Mouse (Mus musculus): ENCODE results near the gene Vav2. TPM values are rescaled to one million over a fixed set of nuclear protein-coding genes. Genes with fewer than 3 reads are reported as not detected.

Gene Vav2
- total and polyA plus RNA-seq, 2 experiments from 2014 or later: 6.4 to 33.6 TPM

DNA sequence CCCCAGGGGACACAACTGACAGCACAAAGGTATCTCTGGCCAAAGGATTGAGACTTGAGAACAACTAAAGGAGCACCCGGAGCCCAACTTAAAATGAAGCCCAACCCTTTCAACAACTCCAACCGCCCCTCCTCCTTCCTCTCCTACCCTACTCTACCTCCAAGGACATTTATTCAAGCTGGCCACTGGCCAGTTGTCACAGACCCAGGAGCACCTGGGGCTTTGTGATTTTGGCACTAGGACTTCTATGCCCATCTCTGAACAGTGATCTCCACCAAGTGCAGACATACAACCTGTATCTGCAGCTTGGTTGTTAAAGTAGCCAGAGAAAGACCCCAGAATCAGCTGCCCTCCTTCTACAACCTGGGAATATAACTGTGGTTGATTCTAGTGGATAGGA, 102.1 kb downstream of the Vav2 start:
- H3K9ac ChIP-seq (replicated peaks; ENCODE audit: low read length, poor library complexity, severe bottlenecking): no peak overlapping the region
- DNase-seq (ENCODE audit: low spot score): no peak
- H3K36me3 ChIP-seq (ENCODE audit: insufficient read depth, low read length): no peaks in the 10 kb centered on the region
- no peak for TF ChIP-seq CTCF (IDR thresholded peaks at IDR 0.05)
- no peaks in the 10 kb centered on the region for H3K9me3 ChIP-seq (ENCODE audit: low read length)
- ATAC-seq (ENCODE audit: low FRiP score): no peak
- no peaks in the 10 kb centered on the region for H3K4me1 ChIP-seq (ENCODE audit: insufficient read depth, low read length)
- WGBS: 19% methylated on average over 2 of the region's 2 CpGs
- H3K27me3 ChIP-seq (ENCODE audit: insufficient read depth, low read length): no peaks in the 10 kb centered on the region
- no peak overlapping the region for H3K4me2 ChIP-seq (ENCODE audit: low read depth, low read length, poor library complexity, severe bottlenecking)
- H3K27ac ChIP-seq (ENCODE audit: low read depth, low read length): no peak overlapping the region
- no peak overlapping the region for H3K4me3 ChIP-seq (ENCODE audit: low read depth, low read length)

DNA sequence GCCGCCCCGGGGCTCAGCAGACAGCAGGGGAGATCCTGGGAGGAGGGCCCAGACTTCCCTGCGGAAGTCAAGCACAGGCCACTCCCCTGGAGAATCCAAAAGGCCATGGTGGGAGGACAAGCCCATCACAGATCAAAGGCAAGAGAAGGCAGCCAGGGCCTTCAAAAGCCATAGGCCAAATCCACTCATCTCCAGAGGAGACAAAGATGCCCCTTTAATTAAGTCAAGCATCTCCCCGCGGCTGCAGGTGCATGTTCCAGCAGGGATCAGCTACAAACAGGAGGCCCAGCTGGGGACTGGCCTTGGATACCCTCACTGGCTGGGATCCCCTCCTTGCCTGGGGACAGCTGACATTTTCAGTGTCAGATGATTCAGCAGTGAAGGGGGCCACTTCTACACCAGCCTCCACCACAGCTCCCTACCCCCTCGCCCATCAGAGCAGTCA, 105.4 kb downstream of the Vav2 start:
- Histone ChIP-seq H3K9me3 (ENCODE audit: low read length) (no peaks in the 10 kb centered on the region), H3K4me1 (ENCODE audit: insufficient read depth, low read length) (no peaks in the 10 kb centered on the region), H3K4me3 (ENCODE audit: low read depth, low read length) (no peak overlapping the region), H3K4me2 (ENCODE audit: low read depth, low read length, poor library complexity, severe bottlenecking) (no peak overlapping the region), H3K27me3 (ENCODE audit: insufficient read depth, low read length) (no peaks in the 10 kb centered on the region), H3K9ac (replicated peaks; ENCODE audit: low read length, poor library complexity, severe bottlenecking) (no peak overlapping the region), H3K27ac (ENCODE audit: low read depth, low read length) (no peak overlapping the region), H3K36me3 (ENCODE audit: insufficient read depth, low read length) (no peaks in the 10 kb centered on the region)
- 21% methylated on average over 6 of the region's 6 CpGs for WGBS
- DNase-seq (ENCODE audit: low spot score): no peak
- TF ChIP-seq CTCF (IDR thresholded peaks at IDR 0.05): no peak
- ATAC-seq (ENCODE audit: low FRiP score): no peak

DNA sequence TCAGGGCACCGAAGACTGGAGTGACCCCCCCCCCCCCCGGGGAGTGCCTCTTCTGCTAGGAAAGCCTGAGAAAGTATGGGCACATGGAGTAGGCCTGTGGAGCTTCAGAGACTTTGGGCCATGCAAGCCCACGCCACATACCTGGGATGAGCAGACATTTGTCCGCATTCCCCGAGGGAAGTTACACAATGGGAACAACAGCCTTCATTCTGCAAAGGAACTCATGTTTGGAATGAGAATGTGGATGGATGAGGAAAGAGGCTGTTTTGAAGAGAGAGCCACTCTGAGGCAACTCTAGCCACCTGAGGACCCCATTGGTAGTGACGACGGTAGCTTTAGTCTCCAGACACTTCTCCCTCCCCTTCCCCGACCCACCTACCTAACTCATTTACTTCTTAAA, 106.0 kb downstream of the Vav2 start:
- no peaks in the 10 kb centered on the region for H3K4me1 ChIP-seq (ENCODE audit: insufficient read depth, low read length)
- TF ChIP-seq CTCF (IDR thresholded peaks at IDR 0.05): no peak
- H3K27ac ChIP-seq (ENCODE audit: low read depth, low read length): no peak overlapping the region
- no peak for ATAC-seq (ENCODE audit: low FRiP score)
- H3K4me2 ChIP-seq (ENCODE audit: low read depth, low read length, poor library complexity, severe bottlenecking): no peak overlapping the region
- H3K4me3 ChIP-seq (ENCODE audit: low read depth, low read length): no peak overlapping the region
- H3K36me3 ChIP-seq (ENCODE audit: insufficient read depth, low read length): no peaks in the 10 kb centered on the region
- H3K27me3 ChIP-seq (ENCODE audit: insufficient read depth, low read length): no peaks in the 10 kb centered on the region
- no peak overlapping the region for H3K9ac ChIP-seq (replicated peaks; ENCODE audit: low read length, poor library complexity, severe bottlenecking)
- no peak for DNase-seq (ENCODE audit: low spot score)
- 48% methylated on average over 8 of the region's 8 CpGs for WGBS
- H3K9me3 ChIP-seq (ENCODE audit: low read length): no peaks in the 10 kb centered on the region

DNA sequence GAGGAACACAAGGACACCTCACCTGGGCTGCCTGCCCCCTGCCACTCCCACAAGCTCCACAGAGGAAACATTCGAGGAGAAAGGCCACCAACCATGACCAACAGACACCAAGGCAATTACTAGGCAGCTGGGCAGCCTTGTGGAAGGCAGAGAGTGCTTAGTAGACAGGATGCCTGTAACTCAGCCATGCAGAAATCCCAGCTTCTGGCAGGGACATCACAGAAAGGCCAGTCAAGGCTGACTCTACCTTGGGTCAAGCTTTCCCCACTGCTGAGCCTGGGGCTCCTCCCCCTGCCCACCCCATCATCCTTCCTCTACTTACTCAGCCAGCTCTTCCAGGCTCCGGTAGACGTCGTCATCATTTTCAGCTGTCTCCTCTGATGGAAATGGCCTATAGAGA, 108.2 kb downstream of the Vav2 start:
- 49% methylated on average over 4 of the region's 4 CpGs for WGBS
- Histone ChIP-seq H3K36me3 (ENCODE audit: insufficient read depth, low read length) (no peaks in the 10 kb centered on the region), H3K9me3 (ENCODE audit: low read length) (no peaks in the 10 kb centered on the region), H3K4me1 (ENCODE audit: insufficient read depth, low read length) (no peaks in the 10 kb centered on the region), H3K9ac (replicated peaks; ENCODE audit: low read length, poor library complexity, severe bottlenecking) (no peak overlapping the region), H3K4me2 (ENCODE audit: low read depth, low read length, poor library complexity, severe bottlenecking) (no peak overlapping the region), H3K4me3 (ENCODE audit: low read depth, low read length) (no peak overlapping the region), H3K27me3 (ENCODE audit: insufficient read depth, low read length) (no peaks in the 10 kb centered on the region), H3K27ac (ENCODE audit: low read depth, low read length) (no peak overlapping the region)
- ATAC-seq (ENCODE audit: low FRiP score): no peak
- DNase-seq (ENCODE audit: low spot score): no peak
- TF ChIP-seq CTCF (IDR thresholded peaks at IDR 0.05): no peak

DNA sequence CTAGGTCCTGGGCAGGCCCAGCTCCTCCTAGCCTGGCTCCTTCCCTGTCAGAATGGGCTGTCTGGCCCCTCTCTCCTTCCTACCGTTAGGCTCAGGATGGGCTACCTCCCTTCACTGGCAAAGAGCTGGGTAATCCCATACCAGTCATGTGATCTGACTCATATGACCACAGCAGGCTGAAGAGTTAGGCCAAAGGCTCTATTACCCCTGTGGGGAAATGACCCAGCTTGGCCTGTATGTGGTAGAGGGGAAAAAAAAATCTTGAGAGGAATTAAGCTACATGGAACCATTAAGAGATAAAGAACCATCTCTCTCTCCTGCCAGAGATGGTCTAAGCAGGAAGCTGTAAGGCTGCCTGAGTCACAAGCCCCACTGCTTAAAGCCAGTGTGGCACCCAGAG, 108.6 kb downstream of the Vav2 start:
- H3K27me3 ChIP-seq (ENCODE audit: insufficient read depth, low read length): no peaks in the 10 kb centered on the region
- no peak for DNase-seq (ENCODE audit: low spot score)
- H3K9me3 ChIP-seq (ENCODE audit: low read length): no peaks in the 10 kb centered on the region
- no peak for TF ChIP-seq CTCF (IDR thresholded peaks at IDR 0.05)
- H3K4me3 ChIP-seq (ENCODE audit: low read depth, low read length): no peak overlapping the region
- H3K4me1 ChIP-seq (ENCODE audit: insufficient read depth, low read length): no peaks in the 10 kb centered on the region
- WGBS: 13% methylated on average over 1 of the region's 1 CpGs
- no peak overlapping the region for H3K27ac ChIP-seq (ENCODE audit: low read depth, low read length)
- H3K4me2 ChIP-seq (ENCODE audit: low read depth, low read length, poor library complexity, severe bottlenecking): no peak overlapping the region
- no peaks in the 10 kb centered on the region for H3K36me3 ChIP-seq (ENCODE audit: insufficient read depth, low read length)
- H3K9ac ChIP-seq (replicated peaks; ENCODE audit: low read length, poor library complexity, severe bottlenecking): no peak overlapping the region
- no peak for ATAC-seq (ENCODE audit: low FRiP score)

DNA sequence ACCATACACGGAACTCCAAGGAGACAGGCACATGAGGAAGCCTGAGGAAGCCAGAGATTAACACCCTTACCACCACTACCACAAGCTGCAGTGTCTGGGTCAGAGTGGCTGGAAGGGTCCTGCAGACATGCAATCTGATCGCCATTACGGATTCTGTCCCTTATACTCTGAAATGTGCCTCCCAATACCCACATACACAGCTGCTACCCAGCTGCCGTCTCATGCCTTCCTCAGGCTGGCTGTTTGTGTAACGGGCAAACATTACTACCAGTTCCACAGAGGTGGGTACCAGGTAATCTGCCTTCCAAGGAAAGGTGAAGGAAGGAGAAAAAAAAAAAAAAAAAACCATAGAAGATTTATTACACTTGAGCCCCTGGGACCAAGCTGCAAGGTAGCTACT, 110.7 kb downstream of the Vav2 start:
- H3K9me3 ChIP-seq (ENCODE audit: low read length): no peaks in the 10 kb centered on the region
- 83% methylated on average over 5 of the region's 5 CpGs for WGBS
- no peak for TF ChIP-seq CTCF (IDR thresholded peaks at IDR 0.05)
- no peak overlapping the region for H3K9ac ChIP-seq (replicated peaks; ENCODE audit: low read length, poor library complexity, severe bottlenecking)
- H3K36me3 ChIP-seq (ENCODE audit: insufficient read depth, low read length): no peaks in the 10 kb centered on the region
- H3K27ac ChIP-seq (ENCODE audit: low read depth, low read length): no peak overlapping the region
- no peak overlapping the region for H3K4me2 ChIP-seq (ENCODE audit: low read depth, low read length, poor library complexity, severe bottlenecking)
- no peaks in the 10 kb centered on the region for H3K4me1 ChIP-seq (ENCODE audit: insufficient read depth, low read length)
- no peak for DNase-seq (ENCODE audit: low spot score)
- no peak for ATAC-seq (ENCODE audit: low FRiP score)
- no peaks in the 10 kb centered on the region for H3K27me3 ChIP-seq (ENCODE audit: insufficient read depth, low read length)
- H3K4me3 ChIP-seq (ENCODE audit: low read depth, low read length): no peak overlapping the region

All from midbrain, postnatal 0 days (tissue).